Mouse (Mus musculus): Measurements from ENCODE around the gene Tsc22d4. TPM values are rescaled to one million over a fixed set of nuclear protein-coding genes. Genes with fewer than 3 reads are reported as not detected.

Gene Tsc22d4
- polyA plus RNA-seq, 1 experiment = 138 TPM

DNA sequence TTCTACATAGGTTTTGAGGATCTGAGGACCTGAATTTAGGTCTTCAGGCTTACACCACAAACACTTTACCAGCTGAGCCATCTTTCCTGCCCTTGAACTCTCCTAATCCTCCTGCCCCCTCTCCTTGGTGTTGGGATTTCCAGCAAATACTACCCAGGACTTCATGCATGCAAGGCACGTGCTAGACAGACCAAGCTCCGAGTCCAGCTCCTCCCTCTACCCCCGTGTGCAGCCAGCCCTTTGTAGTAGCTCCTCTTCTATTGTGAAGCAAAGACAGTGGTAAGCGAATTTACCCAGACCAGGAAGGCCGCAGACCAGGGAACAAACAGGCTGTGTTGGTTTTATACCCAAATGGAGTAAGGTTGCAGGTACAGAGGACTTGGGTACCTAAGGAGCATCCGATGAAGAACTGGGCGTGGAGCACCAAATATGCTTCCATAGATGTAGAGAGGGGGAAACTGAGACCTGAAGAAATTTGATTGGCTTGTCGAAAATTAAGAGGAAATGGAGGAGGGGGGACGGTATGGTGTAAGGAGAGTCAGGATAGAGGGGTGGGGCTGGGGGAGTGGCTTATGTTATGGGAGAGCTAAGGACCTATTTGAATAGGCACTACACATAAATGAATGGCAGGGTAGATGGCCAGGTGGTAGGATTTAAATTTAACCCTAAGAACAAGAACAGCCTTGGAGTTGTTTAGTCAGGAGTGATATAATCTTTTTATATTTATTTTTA lies 19.2 kb downstream of the Tsc22d4 start:
- no peak for DNase-seq (ENCODE audit: low read depth)

DNA sequence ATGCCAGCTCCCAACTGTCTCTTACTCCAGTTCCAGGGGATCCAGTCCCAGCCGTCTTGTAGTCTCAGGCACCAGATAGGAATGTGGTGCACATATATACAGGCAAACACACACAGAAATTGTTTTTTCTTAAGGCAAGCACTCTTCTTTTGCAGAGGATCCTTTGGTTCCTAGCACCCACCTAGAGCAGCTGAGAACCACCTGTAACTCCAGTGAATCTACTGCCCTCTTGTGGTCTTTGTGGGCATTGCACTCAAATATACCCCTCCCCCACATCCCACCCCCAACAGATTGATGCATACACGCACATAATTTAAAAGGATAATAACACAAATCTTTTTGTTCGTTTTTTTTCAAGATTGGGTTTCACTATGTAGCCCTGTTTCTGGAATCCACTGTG lies 20.7 kb downstream of the Tsc22d4 start:
- no peak for DNase-seq (ENCODE audit: low read depth)

DNA sequence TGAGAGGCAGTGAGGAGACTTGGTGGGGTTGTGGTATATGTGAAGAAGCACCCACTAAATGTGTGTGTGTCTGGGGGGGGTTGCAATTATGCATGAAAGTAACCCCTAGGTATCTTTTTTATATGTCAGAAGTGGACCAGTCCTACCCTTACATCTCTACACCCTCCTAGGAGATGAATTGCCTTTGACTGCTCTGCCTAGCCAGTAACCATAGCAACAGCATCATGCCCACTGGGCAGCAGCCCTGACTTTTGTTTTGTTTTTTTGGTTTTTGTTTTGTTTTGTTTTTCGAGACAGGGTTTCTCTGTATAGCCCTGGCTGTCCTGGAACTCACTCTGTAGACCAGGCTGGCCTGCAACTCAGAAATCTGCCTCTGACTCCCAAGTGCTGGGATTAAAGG lies 22.9 kb downstream of the Tsc22d4 start:
- DNase-seq (ENCODE audit: low read depth) = no peak

DNA sequence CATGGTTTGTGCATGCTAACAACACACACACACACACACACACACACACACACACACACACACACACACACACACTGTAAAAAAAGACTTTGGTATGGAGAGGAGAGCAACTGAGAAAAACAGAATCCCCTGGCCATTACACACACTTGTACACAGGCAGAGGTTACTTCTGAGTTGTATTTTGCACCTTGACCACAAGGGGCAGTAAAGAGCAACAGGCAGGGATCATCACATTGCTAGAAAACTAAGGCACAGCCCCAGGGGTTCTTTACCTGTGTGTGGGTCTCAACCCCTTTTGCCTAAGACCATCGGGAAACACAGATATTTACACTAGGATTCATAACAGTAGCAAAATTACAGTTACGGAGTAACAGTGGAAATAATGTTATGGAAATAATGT lies 25.2 kb downstream of the Tsc22d4 start:
- DNase-seq (ENCODE audit: low read depth) = no peak

DNA sequence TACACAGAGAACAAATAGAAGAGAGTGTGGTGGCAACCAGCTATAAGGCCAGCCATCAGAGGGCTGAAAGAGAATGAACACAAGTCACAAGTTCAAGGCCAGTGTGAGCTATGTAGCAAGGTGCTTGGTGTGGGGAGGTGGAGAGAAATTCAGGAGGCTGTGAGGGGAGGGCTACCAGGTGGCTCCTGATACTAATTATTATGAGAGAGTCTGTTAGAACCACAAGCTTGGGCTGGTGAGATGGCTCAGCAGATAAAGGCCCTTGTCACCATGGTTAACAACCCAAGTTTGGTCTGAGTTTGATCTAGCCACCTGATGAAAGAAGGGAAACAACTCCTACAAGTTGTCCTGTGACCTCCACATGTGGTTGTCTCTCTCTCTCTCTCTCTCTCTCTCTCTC lies 27.2 kb downstream of the Tsc22d4 start:
- no peak for DNase-seq (ENCODE audit: low read depth)

DNA sequence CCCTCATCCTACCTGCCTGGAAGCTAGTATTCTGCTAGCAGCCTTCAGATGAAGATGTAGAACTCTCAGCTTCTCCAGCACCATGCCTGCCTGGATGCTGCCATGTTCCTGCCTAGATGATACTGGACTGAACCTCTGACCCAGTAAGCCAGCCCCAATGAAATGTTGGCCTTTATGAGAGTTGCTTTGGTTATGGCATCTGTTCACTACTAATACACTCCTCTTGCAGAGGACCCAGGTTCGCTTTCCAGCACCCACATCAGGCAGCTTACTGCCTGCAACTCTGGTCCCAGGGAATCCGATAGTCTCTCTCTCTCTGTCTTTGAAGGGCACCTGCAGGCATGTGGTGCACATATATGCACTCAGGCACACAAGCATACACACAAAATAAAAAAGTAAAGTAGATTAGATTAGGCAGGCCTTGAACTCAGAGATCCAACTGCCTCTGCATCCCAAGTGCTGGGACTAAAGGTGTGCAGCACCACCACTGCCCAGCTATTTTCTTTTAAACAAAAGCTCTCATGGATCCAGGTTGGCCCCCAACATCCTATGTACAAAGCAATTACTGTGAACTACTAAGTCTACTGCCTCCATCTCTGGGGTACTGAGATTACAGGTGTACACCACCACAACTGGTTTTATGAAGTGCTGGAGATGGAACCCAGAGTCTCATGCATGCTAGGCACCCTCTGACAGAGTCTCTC lies 30.2 kb downstream of the Tsc22d4 start:
- no peak for DNase-seq (ENCODE audit: low read depth)

DNA sequence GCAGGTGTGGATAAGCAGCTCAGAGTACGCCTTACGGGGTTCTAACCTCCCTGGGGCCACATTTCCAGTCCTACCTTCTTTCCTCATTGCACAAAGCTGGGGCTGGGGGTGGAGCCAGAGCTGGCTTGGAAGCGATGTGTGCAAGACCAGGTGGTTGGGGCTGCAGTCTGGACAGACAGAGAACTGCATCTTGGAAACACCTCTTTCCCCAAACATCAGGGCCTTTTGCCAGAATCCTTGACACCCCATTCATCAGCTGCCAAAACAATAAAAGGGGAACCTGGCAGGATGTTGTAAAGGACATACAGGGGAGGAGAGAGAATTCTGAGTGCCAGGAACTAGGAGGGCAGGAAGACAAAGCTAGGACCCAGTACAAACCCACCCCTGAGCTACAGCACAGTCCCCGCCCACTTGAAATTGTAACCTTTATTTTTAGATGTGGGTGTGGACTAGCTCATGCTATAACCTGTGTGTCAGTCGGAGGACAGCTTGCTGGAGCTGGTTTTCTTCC lies 30.9 kb downstream of the Tsc22d4 start:
- peak; percentile 95 for DNase-seq (ENCODE audit: low read depth)

DNA sequence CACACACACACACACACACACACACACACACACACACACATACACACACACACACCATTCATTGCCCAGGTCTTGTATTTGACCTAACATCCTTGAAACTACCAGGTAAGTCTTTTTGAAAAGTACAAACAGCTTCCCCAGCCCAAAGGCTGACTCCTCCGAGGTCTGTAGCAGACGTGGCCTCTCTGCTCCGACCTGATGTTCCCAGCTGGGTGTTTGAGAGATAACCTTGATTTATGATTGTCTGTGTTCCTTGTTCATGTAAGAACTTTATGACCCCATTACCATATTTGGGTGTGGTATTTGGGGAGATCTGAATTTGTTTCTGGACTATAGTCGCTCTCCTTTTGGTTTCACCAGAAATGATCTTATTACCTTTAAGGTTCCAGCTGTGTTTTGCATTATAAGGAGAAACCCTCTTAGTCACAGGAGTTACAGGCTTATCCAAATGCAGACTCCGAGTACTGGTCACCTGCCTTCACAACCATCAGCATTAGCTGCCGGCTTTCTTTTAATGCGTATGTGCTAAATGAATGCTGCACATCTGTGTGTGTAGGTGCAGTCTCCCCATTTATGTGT lies 31.8 kb downstream of the Tsc22d4 start:
- no peak for DNase-seq (ENCODE audit: low read depth)

DNA sequence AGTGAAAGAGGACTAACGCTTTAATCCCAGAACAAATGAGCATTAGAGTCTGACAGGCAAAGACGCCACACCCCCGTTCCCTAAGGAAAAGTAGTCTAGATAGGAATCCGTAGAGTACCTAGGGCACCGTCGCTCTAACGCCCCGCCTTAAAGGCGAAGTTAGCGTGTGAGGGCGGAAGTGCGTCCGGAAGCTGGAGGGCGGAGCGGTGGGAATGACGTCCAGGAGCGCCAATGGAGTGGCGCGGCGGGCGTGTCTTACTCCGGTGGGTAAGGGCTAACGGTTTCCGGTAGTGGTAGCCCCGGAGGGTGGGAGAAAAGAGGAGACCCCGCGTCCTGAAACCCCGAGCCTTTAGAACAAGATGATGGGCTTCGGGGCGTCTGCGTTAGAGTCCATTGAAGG lies 33.1 kb downstream of the Tsc22d4 start, which contains the start of gene Ppp1r35:
Gene Ppp1r35, plus strand, starts transcription at position 215 of the 400 bp plus-strand sequence.
- no peak for DNase-seq (ENCODE audit: low read depth)

DNA sequence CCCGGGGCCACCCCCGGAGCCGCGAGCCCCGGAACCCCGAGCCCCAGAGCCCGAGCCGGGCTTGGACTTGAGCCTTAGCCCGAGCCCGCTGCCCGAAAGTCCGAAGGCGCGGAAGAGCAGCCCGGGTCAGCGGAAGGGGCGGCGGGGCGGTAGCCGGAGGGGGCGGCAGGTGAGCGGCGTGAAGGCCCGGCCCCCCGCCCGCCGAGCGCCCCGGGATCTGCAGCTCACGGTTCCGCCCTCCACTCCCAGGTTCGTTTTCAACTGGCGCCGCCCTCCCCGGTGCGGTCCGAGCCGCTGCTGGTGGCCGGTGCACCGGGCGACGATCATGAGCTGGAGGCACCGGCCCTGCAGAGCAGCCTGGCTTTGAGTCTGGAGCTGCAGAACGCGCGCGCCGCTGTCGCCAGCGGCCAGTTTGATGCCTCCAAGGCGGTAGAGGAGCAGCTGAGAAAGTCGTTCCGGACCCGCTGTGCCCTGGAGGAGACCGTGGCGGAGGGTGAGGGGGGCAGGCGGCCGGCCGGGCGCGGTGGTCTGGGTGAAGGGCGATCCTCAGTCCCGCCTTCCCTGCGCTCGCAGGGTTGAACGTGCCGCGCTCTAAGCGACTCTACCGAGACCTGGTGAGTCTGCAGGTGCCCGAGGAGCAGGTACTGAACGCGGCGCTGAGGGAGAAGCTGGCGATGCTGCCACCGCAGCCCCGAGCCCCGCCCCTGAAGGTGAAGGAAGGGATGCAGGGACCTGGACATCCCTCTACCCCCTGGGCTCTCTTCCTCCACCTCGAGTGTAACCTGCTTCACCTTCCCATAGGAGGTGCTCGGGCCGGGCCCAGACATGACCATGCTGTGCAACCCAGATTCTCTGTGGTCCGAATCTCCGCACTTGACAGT lies 33.8 kb downstream of the Tsc22d4 start:
- no peak for DNase-seq (ENCODE audit: low read depth)

DNA sequence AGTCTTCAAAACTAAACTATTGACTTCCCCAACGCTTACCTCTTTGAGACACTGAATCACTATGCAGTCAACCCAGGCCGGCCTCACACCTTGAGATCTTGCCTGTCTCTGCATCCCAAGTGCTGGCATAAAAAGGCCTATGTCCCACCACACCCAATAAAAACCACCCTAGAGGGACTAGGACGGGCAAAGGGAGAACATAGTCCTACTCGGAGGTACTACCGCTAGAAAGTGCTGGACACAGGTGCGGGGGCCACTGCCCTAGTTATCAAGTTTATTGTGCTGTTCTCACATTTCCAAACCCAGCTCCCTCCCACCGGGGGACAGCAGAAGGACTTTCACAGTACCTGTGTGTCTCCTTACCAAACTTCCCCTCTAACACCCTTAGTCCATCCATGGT lies 36.1 kb downstream of the Tsc22d4 start:
- no peak for DNase-seq (ENCODE audit: low read depth)

DNA sequence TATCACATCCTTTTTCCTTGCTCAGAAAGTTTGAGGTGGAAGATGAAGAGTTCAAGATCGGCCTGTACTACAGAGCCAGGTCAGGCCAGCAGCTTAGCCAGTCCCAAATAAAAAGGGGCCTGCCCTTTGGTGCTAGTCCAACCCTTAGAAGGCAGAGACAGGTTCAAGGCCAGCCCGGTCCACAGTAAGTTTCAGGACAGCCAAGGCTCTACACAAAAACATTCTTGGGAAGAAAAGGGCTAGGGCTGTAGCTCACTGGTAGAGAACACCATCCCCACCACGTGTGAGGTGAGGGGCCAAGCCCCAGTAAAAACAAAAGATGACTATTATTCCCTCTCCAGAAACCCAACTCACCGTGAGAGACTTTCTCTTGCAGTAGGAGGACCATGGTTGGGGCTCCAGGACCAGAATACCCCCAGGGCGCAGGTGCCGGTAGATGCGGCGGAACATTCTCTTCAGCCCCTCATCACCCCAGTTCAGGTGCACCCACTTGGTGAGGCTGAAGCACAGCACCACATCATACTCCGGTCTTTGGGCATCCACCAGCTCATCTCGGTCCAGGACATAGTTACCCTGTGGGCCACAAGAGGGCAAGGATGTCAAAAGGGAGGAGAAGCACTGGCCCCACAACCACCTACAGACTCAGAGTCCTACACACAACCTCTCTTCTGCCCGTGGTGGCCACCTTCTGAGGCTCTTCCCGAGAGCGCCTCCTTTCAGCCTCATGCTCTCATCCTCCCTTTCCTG lies 37.4 kb downstream of the Tsc22d4 start:
- no peak for DNase-seq (ENCODE audit: low read depth)

DNA sequence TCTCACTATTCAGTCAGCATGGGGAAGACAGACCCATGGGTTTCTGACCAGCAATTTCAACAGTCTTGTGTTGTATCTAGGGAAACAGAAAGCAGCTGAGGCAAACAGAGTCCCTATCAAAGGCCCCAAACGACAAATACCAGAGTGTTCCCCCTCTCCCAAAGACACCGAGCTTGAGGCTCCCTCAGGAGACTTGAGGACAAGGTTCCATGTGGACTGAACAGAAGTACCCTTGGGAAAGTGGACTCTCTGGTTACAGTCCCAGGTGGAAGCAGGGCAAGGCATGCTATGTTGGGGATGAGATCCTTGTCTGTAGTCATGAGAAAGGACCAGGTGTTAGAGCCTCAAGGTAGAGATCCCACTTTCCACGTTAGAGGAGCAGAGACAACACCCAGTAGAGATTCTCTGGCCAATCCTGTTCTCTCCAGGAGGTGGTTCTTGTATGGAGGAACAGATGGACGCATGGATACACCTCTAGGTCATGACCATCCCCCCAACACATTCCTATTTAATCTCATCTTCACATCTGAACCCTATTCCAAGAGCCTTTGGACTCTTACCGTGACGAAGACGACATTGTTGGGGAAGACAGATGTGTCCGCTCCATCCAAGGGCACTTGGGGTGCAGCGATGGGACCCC lies 38.5 kb downstream of the Tsc22d4 start:
- DNase-seq (ENCODE audit: low read depth) = no peak

DNA sequence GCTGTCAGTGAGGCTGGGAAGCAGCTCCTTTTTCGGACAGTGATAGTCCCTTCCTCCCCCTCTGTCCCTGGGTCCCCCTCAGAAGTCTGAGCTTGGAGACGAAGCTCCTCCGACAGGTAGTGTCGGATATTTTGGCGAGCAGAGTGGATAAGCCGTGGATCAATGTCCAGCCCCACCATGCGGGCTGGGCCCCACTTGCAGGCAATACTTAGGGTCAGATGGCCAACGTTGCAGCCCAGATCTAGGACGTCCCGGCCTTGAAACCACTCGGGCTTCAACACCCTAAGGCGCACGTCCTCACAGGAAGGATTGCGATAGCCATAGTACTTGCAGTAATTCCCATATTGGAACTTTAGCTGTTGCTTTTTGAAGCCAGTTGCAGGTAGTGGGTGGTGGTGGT lies 39.0 kb downstream of the Tsc22d4 start:
- no peak for DNase-seq (ENCODE audit: low read depth)

DNA sequence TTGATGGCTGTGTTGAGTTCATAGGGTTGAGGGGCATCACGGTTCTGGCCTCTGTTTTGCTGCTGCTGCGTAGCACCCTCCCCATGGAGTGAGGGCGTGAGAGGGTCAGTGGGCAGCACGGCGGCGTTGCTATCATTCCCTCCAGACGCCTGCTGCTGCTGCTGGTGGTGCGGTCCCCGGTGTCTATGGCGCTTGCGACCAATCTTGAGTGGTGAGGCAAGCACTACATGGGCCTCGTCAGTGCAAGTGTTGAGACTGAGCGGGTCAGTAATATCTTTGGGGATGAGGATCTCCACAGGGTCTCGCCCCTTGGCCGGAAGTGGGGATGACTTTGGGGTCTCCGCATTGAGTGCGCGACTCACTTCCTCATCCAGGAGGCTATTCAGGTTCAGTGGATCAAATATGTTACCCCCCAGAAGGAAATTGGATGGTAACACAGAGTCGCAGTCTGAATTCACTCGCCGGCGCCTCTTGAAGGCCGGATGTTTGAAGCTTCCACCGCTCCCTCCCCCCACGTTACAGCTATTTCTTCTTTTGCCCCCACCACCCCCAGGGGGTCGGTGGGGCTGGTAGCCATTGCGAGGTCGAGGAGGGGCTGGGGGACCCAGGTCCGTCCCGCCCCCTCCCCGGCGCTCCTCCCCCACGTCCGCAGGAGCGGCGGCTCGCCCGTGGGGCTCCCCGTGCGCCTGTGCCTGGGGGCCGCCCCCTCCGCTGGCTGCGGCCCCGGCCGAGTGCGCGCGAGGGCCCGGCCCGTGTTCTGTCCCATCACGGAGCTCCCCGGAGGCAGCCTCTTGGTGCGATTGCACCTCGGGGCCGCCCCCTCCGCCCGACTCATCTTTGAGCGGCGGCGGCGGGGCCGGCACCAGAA lies 39.9 kb downstream of the Tsc22d4 start:
- DNase-seq (ENCODE audit: low read depth) = no peak

DNA sequence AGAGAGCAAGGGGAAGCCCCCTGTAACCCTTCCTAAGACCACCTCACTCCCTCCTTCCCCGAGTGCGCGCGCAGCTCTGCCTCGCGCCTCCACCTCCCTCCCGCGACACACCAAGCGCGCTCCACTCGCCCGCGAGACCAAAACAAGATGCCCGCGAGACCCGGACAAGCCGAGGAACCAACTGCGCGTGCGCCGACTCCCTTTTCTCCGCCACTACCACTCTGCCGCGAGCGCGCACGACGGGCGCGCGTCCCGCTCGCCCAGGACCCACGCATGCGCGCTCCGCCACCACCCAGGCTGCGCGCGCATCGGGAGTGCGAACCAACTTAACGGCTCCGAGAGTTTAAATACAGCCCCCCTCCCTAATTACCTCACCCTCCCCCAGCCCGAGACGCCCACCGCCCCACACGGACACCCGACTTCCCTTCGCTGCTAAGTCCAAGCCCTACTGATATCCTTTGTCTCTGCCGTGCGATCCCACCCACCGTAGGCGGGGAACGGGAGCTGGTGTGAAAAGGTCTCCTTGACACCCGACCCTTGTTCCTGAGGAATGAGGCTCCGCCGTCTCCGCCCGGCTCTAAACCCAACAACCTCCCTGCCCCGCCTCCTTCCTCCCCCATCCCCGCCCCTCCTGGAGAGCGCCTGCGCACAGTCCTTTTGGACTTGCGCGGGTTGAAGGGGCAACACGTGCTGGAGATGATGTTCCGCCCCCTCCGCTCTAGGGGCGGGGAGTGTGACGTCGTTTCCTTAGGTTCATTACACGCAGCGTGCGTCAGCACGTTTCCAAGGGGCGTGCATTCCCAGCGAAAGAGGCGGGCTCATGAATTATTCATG lies 40.8 kb downstream of the Tsc22d4 start:
- DNase-seq (ENCODE audit: low read depth) = peak; percentile 90

DNA sequence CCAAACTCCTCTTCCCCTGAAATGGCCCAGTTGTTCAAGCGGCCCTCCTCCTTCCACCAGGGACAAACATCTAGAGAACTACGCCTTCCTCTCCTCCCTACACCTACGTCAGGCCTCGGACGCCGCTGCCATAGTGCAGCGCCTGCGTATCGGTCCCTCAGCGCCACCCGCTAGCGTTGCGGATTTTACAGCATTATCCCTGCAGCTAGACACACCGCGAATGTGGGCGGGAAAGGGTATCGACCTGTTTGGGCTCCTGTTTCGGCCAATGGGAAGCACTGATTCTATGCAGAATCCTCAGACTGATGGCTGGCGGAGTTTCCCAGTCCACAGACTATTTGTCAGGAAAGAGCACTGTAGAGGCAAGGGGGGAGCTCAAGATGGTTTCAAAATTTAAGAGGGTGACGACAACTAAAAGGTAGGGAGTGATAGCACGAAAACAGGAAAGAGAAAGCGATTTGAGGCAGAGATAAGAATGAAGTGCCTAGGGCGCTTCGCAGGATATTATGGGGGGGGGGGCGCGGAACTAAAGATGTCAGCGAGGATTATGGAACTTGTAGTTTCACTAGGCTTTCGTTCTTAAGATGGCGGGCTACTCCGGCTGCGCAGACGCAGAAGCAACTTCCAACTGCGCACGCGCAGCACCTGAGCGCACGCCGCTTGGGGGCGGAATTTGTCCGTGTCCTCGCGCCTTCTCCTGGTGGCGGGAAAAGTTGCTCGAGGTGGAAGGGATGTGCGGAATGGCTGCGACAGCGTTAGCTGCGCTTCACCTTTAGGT lies 41.8 kb downstream of the Tsc22d4 start, which contains the start of the genes Mepce and Zcwpw1:
Gene Mepce, minus strand, starts transcription at position 505 of the 778 bp plus-strand sequence.
Gene Zcwpw1, plus strand, starts transcription at position 648 of the 778 bp plus-strand sequence.
- no peak for DNase-seq (ENCODE audit: low read depth)

DNA sequence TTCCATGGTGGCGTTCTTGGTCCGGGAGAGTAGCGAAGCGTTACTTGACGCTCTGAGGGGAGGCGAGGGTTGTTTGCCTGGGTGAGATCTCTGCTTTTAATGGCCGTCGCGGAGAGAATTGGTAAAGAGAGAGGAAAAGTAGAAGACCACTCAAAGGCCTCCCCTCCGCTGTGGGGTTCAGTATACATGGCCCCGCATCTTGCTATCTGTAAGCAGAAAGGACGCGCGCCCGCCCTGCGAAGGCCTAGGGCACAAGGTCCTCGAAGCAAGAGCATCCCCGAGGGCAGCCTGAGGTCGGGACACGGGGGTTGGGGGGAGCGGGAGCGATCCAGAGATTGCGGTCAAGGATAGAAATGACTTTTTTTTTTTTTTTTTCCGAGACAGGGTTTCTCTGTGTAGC lies 42.6 kb downstream of the Tsc22d4 start:
- DNase-seq (ENCODE audit: low read depth) = no peak
